Mouse (Mus musculus): ENCODE measurements around the gene Pan2. TPM values are rescaled to one million over a fixed set of nuclear protein-coding genes. Genes with fewer than 3 reads are reported as not detected.

Gene Pan2
- polyA plus RNA-seq, 1 experiment from 2014 or later, result 17.9 TPM

- no peak overlapping the region for H3K9ac ChIP-seq
- H3K9me3 ChIP-seq (replicated peaks), result no peaks in the 10 kb centered on the region
- peaks cover 11% of the 10 kb centered on the region for H3K36me3 ChIP-seq
- 70% methylated on average over 5 of the region's 6 CpGs for WGBS (ENCODE audit: insufficient replicate concordance)
- no peak overlapping the region for H3K4me3 ChIP-seq
- no peaks in the 10 kb centered on the region for H3K27me3 ChIP-seq (replicated peaks)
- peaks cover 48% of the 10 kb centered on the region for H3K4me1 ChIP-seq
- no peak overlapping the region for H3K27ac ChIP-seq
- ATAC-seq, result no peak
- 0 out of 2 replicates have a peak overlapping the region, but pooled peaks have one; percentile 96 for H3K4me2 ChIP-seq
These were observed 66.9 kb downstream of the Pan2 start for GRCm38 (mm10) chr10:128370021-128370420.

DNA sequence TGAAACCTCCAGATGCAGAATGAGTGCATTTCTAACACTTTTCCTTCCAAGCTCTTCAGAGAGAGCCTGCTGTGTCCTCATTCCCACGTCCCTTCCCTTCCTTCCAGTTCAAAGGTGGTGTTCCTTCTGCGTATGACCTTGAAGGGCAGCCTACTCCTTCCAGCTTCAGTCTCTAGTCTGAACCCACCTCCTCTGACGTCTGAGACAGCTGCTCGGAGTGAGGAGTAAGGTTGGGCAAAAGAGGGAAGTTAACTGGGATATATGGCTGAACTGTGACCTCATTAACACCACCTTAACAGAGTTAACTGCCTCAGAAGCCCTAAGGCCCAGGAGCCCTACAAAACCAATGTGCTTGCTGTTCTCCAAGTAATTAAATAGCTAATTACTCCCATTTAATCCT, 67.5 kb downstream of the Pan2 start:
- Histone ChIP-seq H3K4me2 (no peak overlapping the region), H3K9me3 (replicated peaks) (no peaks in the 10 kb centered on the region), H3K27me3 (replicated peaks) (no peaks in the 10 kb centered on the region), H3K36me3 (peaks cover 6% of the 10 kb centered on the region), H3K4me3 (no peak overlapping the region), H3K9ac (no peak overlapping the region), H3K27ac (no peak overlapping the region), H3K4me1 (peaks cover 50% of the 10 kb centered on the region)
- WGBS (ENCODE audit: insufficient replicate concordance), result 52% methylated on average over 4 of the region's 4 CpGs
- ATAC-seq, result no peak

Other genes with a start within 250 kb of the Pan2 start
- gene Ptges3, start 244.4 kb upstream of the Pan2 start, polyA plus RNA-seq (2016; fragmentation: Nextera tagmentation; extraction: Ambion mirVana), result 406 and 407 TPM in 2 replicates
- 2,130 and 2,180 TPM in 2 replicates for gene Atp5b, start 220.1 kb upstream of the Pan2 start, polyA plus RNA-seq (2016; fragmentation: Nextera tagmentation; extraction: Ambion mirVana)
- gene Baz2a, start 211.8 kb upstream of the Pan2 start, polyA plus RNA-seq (2016; fragmentation: Nextera tagmentation; extraction: Ambion mirVana), result 8.0 and 8.6 TPM in 2 replicates
- 8.7 and 10.1 TPM in 2 replicates for gene Rbms2, start 123.0 kb upstream of the Pan2 start, polyA plus RNA-seq (2016; fragmentation: Nextera tagmentation; extraction: Ambion mirVana)
- 1.8 and 2.8 TPM in 2 replicates for gene Gls2, start 108.9 kb upstream of the Pan2 start, polyA plus RNA-seq (2016; fragmentation: Nextera tagmentation; extraction: Ambion mirVana)
- gene Spryd4, start 91.5 kb upstream of the Pan2 start, polyA plus RNA-seq (2016; fragmentation: Nextera tagmentation; extraction: Ambion mirVana), result 24.1 and 25.1 TPM in 2 replicates
- not detected in 2 replicates for gene Mip, start 77.5 kb upstream of the Pan2 start, polyA plus RNA-seq (2016; fragmentation: Nextera tagmentation; extraction: Ambion mirVana)
- gene Timeless, start 71.3 kb upstream of the Pan2 start, polyA plus RNA-seq (2016; fragmentation: Nextera tagmentation; extraction: Ambion mirVana), result 45.2 and 46.5 TPM in 2 replicates
- 0.31 and 0.51 TPM in 2 replicates for gene Apon, start 49.2 kb upstream of the Pan2 start, polyA plus RNA-seq (2016; fragmentation: Nextera tagmentation; extraction: Ambion mirVana)
- 27.2 and 28.2 TPM in 2 replicates for gene Apof, start 34.7 kb upstream of the Pan2 start, polyA plus RNA-seq (2016; fragmentation: Nextera tagmentation; extraction: Ambion mirVana)
- gene Stat2, start 32.8 kb upstream of the Pan2 start, polyA plus RNA-seq (2016; fragmentation: Nextera tagmentation; extraction: Ambion mirVana), result 8.4 and 8.8 TPM in 2 replicates
- not detected in 2 replicates for gene Il23a, start 4.6 kb upstream of the Pan2 start, polyA plus RNA-seq (2016; fragmentation: Nextera tagmentation; extraction: Ambion mirVana)
- 107 and 114 TPM in 2 replicates for gene Cnpy2, start 19.1 kb downstream of the Pan2 start, polyA plus RNA-seq (2016; fragmentation: Nextera tagmentation; extraction: Ambion mirVana)
- gene Cs, start 34.4 kb downstream of the Pan2 start, polyA plus RNA-seq (2016; fragmentation: Nextera tagmentation; extraction: Ambion mirVana), result 183 and 187 TPM in 2 replicates
- 8.7 and 8.9 TPM in 2 replicates for gene Coq10a, start 65.7 kb downstream of the Pan2 start, polyA plus RNA-seq (2016; fragmentation: Nextera tagmentation; extraction: Ambion mirVana)
- 9.3 TPM in 2 replicates for gene Ankrd52, start 73.8 kb downstream of the Pan2 start, polyA plus RNA-seq (2016; fragmentation: Nextera tagmentation; extraction: Ambion mirVana)
- gene Slc39a5, start 97.9 kb downstream of the Pan2 start, polyA plus RNA-seq (2016; fragmentation: Nextera tagmentation; extraction: Ambion mirVana), result 22.7 and 23.0 TPM in 2 replicates
- gene Nabp2, start 108.2 kb downstream of the Pan2 start, polyA plus RNA-seq (2016; fragmentation: Nextera tagmentation; extraction: Ambion mirVana), result 64.1 and 66.1 TPM in 2 replicates
- 14.2 and 14.8 TPM in 2 replicates for gene Rnf41, start 108.3 kb downstream of the Pan2 start, polyA plus RNA-seq (2016; fragmentation: Nextera tagmentation; extraction: Ambion mirVana)
- gene Smarcc2, start 155.9 kb downstream of the Pan2 start, polyA plus RNA-seq (2016; fragmentation: Nextera tagmentation; extraction: Ambion mirVana), result 34.9 and 40.3 TPM in 2 replicates
- 533 and 540 TPM in 2 replicates for gene Myl6, start 190.8 kb downstream of the Pan2 start, polyA plus RNA-seq (2016; fragmentation: Nextera tagmentation; extraction: Ambion mirVana)
- gene Myl6b, start 195.3 kb downstream of the Pan2 start, polyA plus RNA-seq (2016; fragmentation: Nextera tagmentation; extraction: Ambion mirVana), result 1.3 and 1.6 TPM in 2 replicates
- 15.0 and 16.0 TPM in 2 replicates for gene Esyt1, start 222.5 kb downstream of the Pan2 start, polyA plus RNA-seq (2016; fragmentation: Nextera tagmentation; extraction: Ambion mirVana)
- gene Zc3h10, start 244.4 kb downstream of the Pan2 start, polyA plus RNA-seq (2016; fragmentation: Nextera tagmentation; extraction: Ambion mirVana), result 7.7 and 8.1 TPM in 2 replicates
- gene Rpl41, start 246.0 kb downstream of the Pan2 start, polyA plus RNA-seq (2016; fragmentation: Nextera tagmentation; extraction: Ambion mirVana), result 2,924 and 3,037 TPM in 2 replicates

Data from liver, embryonic 12.5 days (tissue).